Mouse (Mus musculus) MEL (cell line): ENCODE data around the gene Mag.

Experiments
- CHD1 ChIP-seq: IDR thresholded peaks from 2 replicates; pipeline ENCODE4 v1.6.1; 2012; ENCODE audit warnings: low read depth, mild to moderate bottlenecking, inconsistent platforms, low read length, improper control_type of control experiment
- GATA1 ChIP-seq: IDR thresholded peaks from 2 replicates; pipeline ENCODE4 v1.6.1; 2011; ENCODE audit warnings: low read depth, low read length, improper control_type of control experiment
- HCFC1 ChIP-seq: IDR thresholded peaks from 2 replicates; pipeline ENCODE4 v1.6.1; 2012; ENCODE audit warnings: low read depth, mild to moderate bottlenecking, inconsistent platforms, low read length, improper control_type of control experiment, moderate library complexity
- MAFK ChIP-seq: IDR thresholded peaks from 2 replicates; pipeline ENCODE4 v1.6.1; 2011; ENCODE audit warnings: low read depth, mild to moderate bottlenecking, low read length, improper control_type of control experiment, borderline replicate concordance
- MAZ ChIP-seq: IDR thresholded peaks from 2 replicates; pipeline ENCODE4 v1.6.1; 2012; ENCODE audit warnings: low read depth, mild to moderate bottlenecking, inconsistent platforms, low read length, improper control_type of control experiment
- MEF2A ChIP-seq: IDR thresholded peaks from 2 replicates; pipeline ENCODE4 v1.6.1; 2014; ENCODE audit warnings: low read depth, mild to moderate bottlenecking, inconsistent platforms, low read length, improper control_type of control experiment; ENCODE audit not compliant: poor library complexity, insufficient replicate concordance, severe bottlenecking; ENCODE audit errors: extremely low read depth
- NRF1 ChIP-seq: IDR thresholded peaks from 2 replicates; pipeline ENCODE4 v1.6.1; 2014; ENCODE audit warnings: low read depth, mild to moderate bottlenecking, inconsistent platforms, low read length, improper control_type of control experiment, moderate library complexity; ENCODE audit not compliant: poor library complexity, insufficient read depth, severe bottlenecking
- POLR2A ChIP-seq, 2 experiments: IDR thresholded peaks; 2 replicates each; pipeline ENCODE4 v1.6.1; 2011 to 2012; ENCODE audit warnings: low read length in 2 of 2, mild to moderate bottlenecking in 2 of 2, control low read depth in 1 of 2, improper control_type of control experiment in 1 of 2, low read depth in 1 of 2, moderate library complexity in 1 of 2; ENCODE audit not compliant: control insufficient read depth in 1 of 2, insufficient read depth in 1 of 2, poor library complexity in 1 of 2
- SIN3A ChIP-seq: IDR thresholded peaks from 2 replicates; pipeline ENCODE4 v1.6.1; 2012; ENCODE audit warnings: low read length, improper control_type of control experiment, inconsistent platforms
- TCF12 ChIP-seq: IDR thresholded peaks from 2 replicates; pipeline ENCODE4 v1.6.1; 2014; ENCODE audit warnings: low read depth, mild to moderate bottlenecking, inconsistent platforms, low read length, improper control_type of control experiment, moderate library complexity

GRCm38 (mm10) chr7:30916713-30917112, 2.0 kb upstream of the Mag start:
- TF ChIP-seq HCFC1 (no peak), CHD1 (no peak), POLR2A (IDR thresholded peaks at IDR 0.05; ENCODE audit: control insufficient read depth in 1 of 2, insufficient read depth in 1 of 2, low read depth in 1 of 2, low read length in 2 of 2, poor library complexity in 1 of 2) (no peak), NRF1 (no peak), MAFK (no peak), MAZ (no peak), MEF2A (no peak), TCF12 (no peak), GATA1 (no peak), SIN3A (no peak)
